Mouse (Mus musculus): ENCODE data around the gene Psma5. TPM values are rescaled to one million over a fixed set of nuclear protein-coding genes. Genes with fewer than 3 reads are reported as not detected.
"Not testable (repeated sequence)": the region's sequence is repeated elsewhere in the genome, so short reads cannot be mapped to it uniquely, and the experiment has no call there.

Gene Psma5
- polyA plus RNA-seq, 1 experiment from 2014 or later: 143 TPM

GRCm38 (mm10) chr3:108227521-108227920 is 29.2 kb upstream of the Psma5 start:
- Histone ChIP-seq H3K4me2 (ENCODE audit: low read depth, low read length) (no peak overlapping the region), H3K4me1 (ENCODE audit: insufficient read depth) (peaks cover 9% of the 10 kb centered on the region), H3K9ac (replicated peaks) (no peak overlapping the region), H3K27me3 (ENCODE audit: insufficient read depth, low read length) (peaks cover 48% of the 10 kb centered on the region), H3K9me3 (ENCODE audit: low read length) (no peaks in the 10 kb centered on the region), H3K27ac (ENCODE audit: low read depth) (no peak overlapping the region), H3K36me3 (replicated peaks; ENCODE audit: insufficient read depth, low read length) (no peaks in the 10 kb centered on the region), H3K4me3 (ENCODE audit: low read depth, low read length) (no peak overlapping the region)
- DNase-seq: no peak
- ATAC-seq: no peak
- TF ChIP-seq EP300 (IDR thresholded peaks at IDR 0.05; ENCODE audit: low read depth): no peak
- TF ChIP-seq CTCF (IDR thresholded peaks at IDR 0.05; ENCODE audit: low read depth): no peak
- WGBS (ENCODE audit: insufficient replicate concordance): 63% methylated on average over 2 of the region's 2 CpGs

GRCm38 (mm10) chr3:108231646-108232045 is 25.1 kb upstream of the Psma5 start:
- no peak for TF ChIP-seq CTCF (IDR thresholded peaks at IDR 0.05; ENCODE audit: low read depth)
- TF ChIP-seq EP300 (IDR thresholded peaks at IDR 0.05; ENCODE audit: low read depth): no peak
- no peaks in the 10 kb centered on the region for H3K9me3 ChIP-seq (ENCODE audit: low read length)
- H3K9ac ChIP-seq (replicated peaks): no peak overlapping the region
- H3K4me1 ChIP-seq (ENCODE audit: insufficient read depth): no peaks in the 10 kb centered on the region
- H3K36me3 ChIP-seq (replicated peaks; ENCODE audit: insufficient read depth, low read length): no peaks in the 10 kb centered on the region
- peaks cover 16% of the 10 kb centered on the region for H3K27me3 ChIP-seq (ENCODE audit: insufficient read depth, low read length)
- H3K4me2 ChIP-seq (ENCODE audit: low read depth, low read length): no peak overlapping the region
- WGBS (ENCODE audit: insufficient replicate concordance): 69% methylated on average over 4 of the region's 4 CpGs
- DNase-seq (no peak), ATAC-seq (no peak)
- no peak overlapping the region for H3K27ac ChIP-seq (ENCODE audit: low read depth)
- H3K4me3 ChIP-seq (ENCODE audit: low read depth, low read length): no peak overlapping the region

GRCm38 (mm10) chr3:108237474-108238102 is 19.1 kb upstream of the Psma5 start:
- not testable (repeated sequence) for H3K9me3 ChIP-seq (ENCODE audit: low read length); H3K4me3 ChIP-seq (ENCODE audit: low read depth, low read length); DNase-seq; H3K4me2 ChIP-seq (ENCODE audit: low read depth, low read length); H3K27me3 ChIP-seq (ENCODE audit: insufficient read depth, low read length); ATAC-seq; H3K4me1 ChIP-seq (ENCODE audit: insufficient read depth); H3K27ac ChIP-seq (ENCODE audit: low read depth); H3K36me3 ChIP-seq (replicated peaks; ENCODE audit: insufficient read depth, low read length); H3K9ac ChIP-seq (replicated peaks)
- peak; percentile 45 for TF ChIP-seq CTCF (IDR thresholded peaks at IDR 0.05; ENCODE audit: low read depth)
- 78% methylated on average over 4 of the region's 4 CpGs for WGBS (ENCODE audit: insufficient replicate concordance)

- WGBS (ENCODE audit: insufficient replicate concordance): 81% methylated on average over 3 of the region's 3 CpGs
- no peak overlapping the region for H3K4me3 ChIP-seq (ENCODE audit: low read depth, low read length)
- ATAC-seq (no peak), DNase-seq (no peak)
- H3K9me3 ChIP-seq (ENCODE audit: low read length): no peaks in the 10 kb centered on the region
- no peaks in the 10 kb centered on the region for H3K4me1 ChIP-seq (ENCODE audit: insufficient read depth)
- no peak for TF ChIP-seq CTCF (IDR thresholded peaks at IDR 0.05; ENCODE audit: low read depth)
- H3K36me3 ChIP-seq (replicated peaks; ENCODE audit: insufficient read depth, low read length): no peaks in the 10 kb centered on the region
- no peaks in the 10 kb centered on the region for H3K27me3 ChIP-seq (ENCODE audit: insufficient read depth, low read length)
- H3K4me2 ChIP-seq (ENCODE audit: low read depth, low read length): no peak overlapping the region
- no peak overlapping the region for H3K27ac ChIP-seq (ENCODE audit: low read depth)
- H3K9ac ChIP-seq (replicated peaks): no peak overlapping the region
These were observed 15.4 kb upstream of the Psma5 start for GRCm38 (mm10) chr3:108241243-108241839.

- Histone ChIP-seq H3K36me3 (replicated peaks; ENCODE audit: insufficient read depth, low read length) (no peaks in the 10 kb centered on the region), H3K4me2 (ENCODE audit: low read depth, low read length) (no peak overlapping the region), H3K27ac (ENCODE audit: low read depth) (no peak overlapping the region), H3K9me3 (ENCODE audit: low read length) (no peaks in the 10 kb centered on the region), H3K4me3 (ENCODE audit: low read depth, low read length) (no peak overlapping the region), H3K9ac (replicated peaks) (no peak overlapping the region), H3K27me3 (ENCODE audit: insufficient read depth, low read length) (no peaks in the 10 kb centered on the region), H3K4me1 (ENCODE audit: insufficient read depth) (no peaks in the 10 kb centered on the region)
- ATAC-seq (no peak), DNase-seq (no peak)
- WGBS (ENCODE audit: insufficient replicate concordance): 61% methylated on average over 2 of the region's 2 CpGs
- TF ChIP-seq EP300 (IDR thresholded peaks at IDR 0.05; ENCODE audit: low read depth) (no peak), CTCF (IDR thresholded peaks at IDR 0.05; ENCODE audit: low read depth) (no peak)
These were observed 9.9 kb upstream of the Psma5 start for GRCm38 (mm10) chr3:108246857-108247256.

GRCm38 (mm10) chr3:108257831-108258500 is 1.2 kb downstream of the Psma5 start:
- no peak for DNase-seq
- Histone ChIP-seq H3K36me3 (replicated peaks; ENCODE audit: insufficient read depth, low read length) (peaks cover 11% of the 10 kb centered on the region), H3K4me3 (ENCODE audit: low read depth, low read length) (peak overlapping the region; percentile 87), H3K27me3 (ENCODE audit: insufficient read depth, low read length) (no peaks in the 10 kb centered on the region), H3K9me3 (ENCODE audit: low read length) (no peaks in the 10 kb centered on the region), H3K9ac (replicated peaks) (peak overlapping the region; percentile 82), H3K4me1 (ENCODE audit: insufficient read depth) (peaks cover 17% of the 10 kb centered on the region), H3K4me2 (ENCODE audit: low read depth, low read length) (peak overlapping the region; percentile 92), H3K27ac (ENCODE audit: low read depth) (peak overlapping the region; percentile 88)
- no peak for ATAC-seq
- 40% methylated on average over 3 of the region's 3 CpGs for WGBS (ENCODE audit: insufficient replicate concordance)
- no peak for TF ChIP-seq EP300 (IDR thresholded peaks at IDR 0.05; ENCODE audit: low read depth)
- no peak for TF ChIP-seq CTCF (IDR thresholded peaks at IDR 0.05; ENCODE audit: low read depth)

Data from liver, postnatal 0 days (tissue).